Mouse (Mus musculus) gastrocnemius, adult 2 months (tissue): ENCODE measurements around the gene Pgc. TPM values are rescaled to one million over a fixed set of nuclear protein-coding genes. Genes with fewer than 3 reads are reported as not detected.

Experiments
- DNase-seq: peaks from one replicate; pipeline ENCODE4 v3.0.0; 2022
- H3K27ac ChIP-seq: fragments of 200-600 bp; 2 replicates; pipeline ENCODE4 v1.8.1; 2022; ENCODE audit warnings: mild to moderate bottlenecking
- H3K4me3 ChIP-seq: fragments of 200-600 bp; 2 replicates; pipeline ENCODE4 v1.8.1; 2022; ENCODE audit warnings: mild to moderate bottlenecking, moderate library complexity
- CTCF ChIP-seq: fragments of 200-600 bp; IDR thresholded peaks from 2 replicates; pipeline ENCODE4 v1.8.1; 2022; ENCODE audit warnings: antibody characterized with exemption, mild to moderate bottlenecking, moderate library complexity
- intact Hi-C: fragments of 180-260 bp; cut with DNase I; formaldehyde crosslinking; loops from one replicate; pipeline ENCODE4 v1.15.1; 2025
- total RNA-seq, 2 experiments: library from RNA; stranded (reverse); gene quantifications; 2 replicates each; pipeline ENCODE4 v1.2.3; 2021

The Pgc gene
- total RNA-seq, 2 experiments from 2014 or later: not detected

DNA sequence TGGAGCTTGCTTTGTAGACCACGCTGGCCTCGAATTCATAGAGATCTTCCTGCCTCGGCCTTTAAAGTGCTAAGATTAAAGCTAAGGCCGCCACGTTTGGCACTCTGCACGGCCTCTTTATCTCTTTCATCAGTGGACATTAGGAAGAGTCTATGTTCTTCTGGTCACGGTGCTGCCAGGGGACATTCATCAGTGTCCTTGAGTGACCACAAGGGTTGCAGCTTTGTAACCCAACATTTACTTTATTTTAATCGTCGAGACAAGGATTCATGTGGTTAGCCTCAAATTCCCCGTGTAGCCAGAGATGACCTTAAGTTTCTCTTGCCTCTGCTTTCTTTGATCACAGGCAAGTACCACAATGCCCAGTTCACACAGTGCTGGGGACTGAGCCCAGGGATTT is 53.8 kb downstream of the Pgc start:
- TF ChIP-seq CTCF: no peak
- no peak for DNase-seq
- Histone ChIP-seq H3K27ac (no peak overlapping the region), H3K4me3 (no peak overlapping the region)
- intact Hi-C loops: no loop called here

DNA sequence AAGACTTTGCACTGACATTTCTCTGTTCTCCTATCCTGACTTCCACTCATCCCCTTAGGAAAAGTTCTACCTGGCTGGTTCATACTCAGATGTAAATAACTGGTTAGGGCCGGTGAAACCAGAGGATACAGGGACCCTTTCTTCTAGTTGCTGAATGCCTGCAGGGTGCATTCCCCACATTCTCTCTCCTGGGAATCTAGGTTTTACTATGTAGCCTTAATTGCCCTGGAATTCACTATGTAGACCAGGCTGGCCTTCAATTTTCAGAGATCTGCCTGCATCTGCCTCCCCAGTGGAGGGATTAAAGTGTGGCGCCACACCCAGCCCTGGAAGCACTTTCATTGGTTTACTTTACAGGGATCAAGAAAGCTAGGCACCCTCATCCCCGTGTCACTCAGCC is 55.8 kb downstream of the Pgc start:
- no peak overlapping the region for H3K4me3 ChIP-seq
- intact Hi-C loops: no loop called here
- DNase-seq: no peak
- no peak overlapping the region for H3K27ac ChIP-seq
- no peak for TF ChIP-seq CTCF

DNA sequence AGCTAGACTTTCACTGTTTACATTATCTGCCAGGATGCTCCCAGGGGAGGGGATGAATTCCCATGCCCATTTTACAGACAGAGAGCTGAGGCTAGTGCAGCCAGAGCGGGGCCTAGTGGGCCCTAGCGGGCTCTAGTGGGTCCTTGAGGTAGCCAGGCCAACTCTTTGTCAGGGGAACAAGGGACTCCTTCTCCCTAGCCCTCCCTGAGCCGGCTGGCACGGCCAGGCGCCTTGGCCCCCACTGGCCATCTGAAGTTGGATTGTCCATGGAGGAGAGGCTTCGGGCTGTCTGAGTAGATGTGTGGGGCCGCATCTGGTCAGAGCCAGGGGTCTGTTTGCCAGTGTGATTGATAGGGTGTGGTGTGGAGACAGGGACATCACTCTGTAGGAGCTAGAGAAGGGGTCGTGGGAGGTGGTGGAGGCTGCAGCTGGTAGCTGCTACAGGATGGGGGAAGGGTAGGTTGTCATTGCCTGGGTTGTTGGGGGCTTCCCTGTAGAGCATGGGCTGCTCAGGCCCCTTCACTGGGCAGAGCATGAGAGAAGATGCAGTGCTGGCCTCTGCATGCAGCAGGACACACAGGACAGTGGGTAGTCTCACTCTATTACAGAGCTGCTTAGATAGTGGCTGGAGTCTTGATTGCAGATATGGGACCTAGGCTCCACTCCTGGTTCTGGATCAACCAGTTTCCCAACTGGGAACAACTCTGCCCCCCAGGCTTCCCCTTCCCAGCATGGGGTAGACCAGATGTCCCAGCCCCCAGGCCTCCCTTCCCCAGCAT is 57.0 kb downstream of the Pgc start:
- no peak overlapping the region; the same call in 1 of the 2 replicates for H3K27ac ChIP-seq
- H3K4me3 ChIP-seq: no peak overlapping the region
- intact Hi-C loops: no loop called here
- peak; percentile 22 for DNase-seq
- TF ChIP-seq CTCF: no peak

Other genes starting within 250 kb of the Pgc start
- gene Taf8, start 224.6 kb upstream of the Pgc start, total RNA-seq: 10 to 100 TPM; 13.0 to 14.1 TPM
- 10 to 100 TPM; 18.7 to 25.8 TPM for gene Ccnd3, start 221.8 kb upstream of the Pgc start, total RNA-seq
- 10 to 100 TPM; 14.2 to 16.0 TPM for gene Bysl, start 115.3 kb upstream of the Pgc start, total RNA-seq
- 10 to 100 TPM; 17.9 to 18.3 TPM for gene Med20, start 115.3 kb upstream of the Pgc start, total RNA-seq
- gene Gm20517, start 115.3 kb upstream of the Pgc start, total RNA-seq: 1 to 10 TPM in 1 of 2 experiments, under 1 TPM in 1; 0.82 to 2.4 TPM
- gene Usp49, start 96.2 kb upstream of the Pgc start, total RNA-seq: 1 to 10 TPM; 3.1 to 4.5 TPM
- 100 to 1,000 TPM; 125 TPM for gene Tomm6, start 38.5 kb upstream of the Pgc start, total RNA-seq
- gene Frs3, start 37.8 kb upstream of the Pgc start, total RNA-seq: 1 to 10 TPM; 4.2 to 5.7 TPM
- gene Gm21981, start 32.4 kb upstream of the Pgc start, total RNA-seq: under 1 TPM; 0.45 to 0.46 TPM
- 1 to 10 TPM; 2.6 to 3.7 TPM for gene Prickle4, start 32.1 kb upstream of the Pgc start, total RNA-seq
- 10 to 100 TPM; 85.3 to 93.9 TPM for gene Tfeb, start 10.2 kb downstream of the Pgc start, total RNA-seq
- under 1 TPM; 0.31 to 0.42 TPM for gene Mdfi, start 107.8 kb downstream of the Pgc start, total RNA-seq
- 1 to 10 TPM; 7.3 to 7.9 TPM for gene Foxp4, start 197.8 kb downstream of the Pgc start, total RNA-seq